Mouse (Mus musculus): Measurements from ENCODE around the gene Cyp2d40. TPM values are rescaled to one million over a fixed set of nuclear protein-coding genes. Genes with fewer than 3 reads are reported as not detected.
"Not testable (repeated sequence)": the region's sequence is repeated elsewhere in the genome, so short reads cannot be mapped to it uniquely, and the experiment has no call there.

The Cyp2d40 gene
- polyA plus RNA-seq, 1 experiment from 2014 or later = not detected

GRCm38 (mm10) chr15:82783800-82784199, 19.8 kb upstream of the Cyp2d40 start:
- WGBS = 52% methylated on average over 1 of the region's 1 CpGs
- Histone ChIP-seq H3K4me2 (no peak overlapping the region), H3K36me3 (no peaks in the 10 kb centered on the region), H3K9ac (no peak overlapping the region), H3K9me3 (no peaks in the 10 kb centered on the region), H3K4me1 (replicated peaks) (no peaks in the 10 kb centered on the region), H3K4me3 (no peak overlapping the region), H3K27ac (no peak overlapping the region), H3K27me3 (no peaks in the 10 kb centered on the region)
- no peak for ATAC-seq (ENCODE audit: low FRiP score)

GRCm38 (mm10) chr15:82777856-82778255, 13.9 kb upstream of the Cyp2d40 start:
- not testable (repeated sequence) for H3K9me3 ChIP-seq; H3K27me3 ChIP-seq; ATAC-seq (ENCODE audit: low FRiP score); H3K9ac ChIP-seq; H3K4me2 ChIP-seq; H3K4me3 ChIP-seq; H3K27ac ChIP-seq; H3K4me1 ChIP-seq (replicated peaks); H3K36me3 ChIP-seq
- WGBS = 81% methylated on average over 5 of the region's 5 CpGs

- Histone ChIP-seq H3K27me3 (no peaks in the 10 kb centered on the region), H3K9ac (no peak overlapping the region), H3K4me3 (no peak overlapping the region), H3K36me3 (no peaks in the 10 kb centered on the region), H3K4me1 (replicated peaks) (no peaks in the 10 kb centered on the region), H3K9me3 (no peaks in the 10 kb centered on the region), H3K4me2 (no peak overlapping the region), H3K27ac (no peak overlapping the region)
- 97% methylated on average over 2 of the region's 2 CpGs for WGBS
- no peak for ATAC-seq (ENCODE audit: low FRiP score)
Observed at GRCm38 (mm10) chr15:82765943-82766342, 2.0 kb upstream of the Cyp2d40 start.

GRCm38 (mm10) chr15:82764881-82765280, 898 bp upstream of the Cyp2d40 start:
- Histone ChIP-seq H3K4me1 (replicated peaks) (no peaks in the 10 kb centered on the region), H3K27me3 (no peaks in the 10 kb centered on the region), H3K4me3 (no peak overlapping the region), H3K9ac (no peak overlapping the region), H3K27ac (no peak overlapping the region), H3K4me2 (no peak overlapping the region), H3K36me3 (no peaks in the 10 kb centered on the region), H3K9me3 (no peaks in the 10 kb centered on the region)
- no peak for ATAC-seq (ENCODE audit: low FRiP score)
- 88% methylated on average over 6 of the region's 6 CpGs for WGBS

- Histone ChIP-seq H3K9me3 (0 out of 2 replicates have a peak, but pooled peaks cover 3% of the 10 kb centered on the region), H3K36me3 (no peaks in the 10 kb centered on the region), H3K4me3 (no peak overlapping the region), H3K27me3 (no peaks in the 10 kb centered on the region), H3K4me2 (no peak overlapping the region), H3K4me1 (replicated peaks) (no peaks in the 10 kb centered on the region), H3K9ac (no peak overlapping the region), H3K27ac (no peak overlapping the region)
- WGBS = 65% methylated on average over 1 of the region's 1 CpGs
- no peak for ATAC-seq (ENCODE audit: low FRiP score)
Observed at GRCm38 (mm10) chr15:82748141-82748540, 15.8 kb downstream of the Cyp2d40 start.

GRCm38 (mm10) chr15:82747516-82747915, 16.5 kb downstream of the Cyp2d40 start:
- H3K4me2 ChIP-seq = no peak overlapping the region
- WGBS = 52% methylated on average over 1 of the region's 1 CpGs
- H3K27ac ChIP-seq = no peak overlapping the region
- H3K9me3 ChIP-seq = 0 out of 2 replicates have a peak, but pooled peaks cover 3% of the 10 kb centered on the region
- no peak for ATAC-seq (ENCODE audit: low FRiP score)
- no peaks in the 10 kb centered on the region for H3K4me1 ChIP-seq (replicated peaks)
- no peak overlapping the region for H3K9ac ChIP-seq
- H3K4me3 ChIP-seq = no peak overlapping the region
- H3K36me3 ChIP-seq = no peaks in the 10 kb centered on the region
- no peaks in the 10 kb centered on the region for H3K27me3 ChIP-seq

GRCm38 (mm10) chr15:82733331-82733925, 30.6 kb downstream of the Cyp2d40 start:
- not testable (repeated sequence) for ATAC-seq (ENCODE audit: low FRiP score); H3K4me2 ChIP-seq; H3K9ac ChIP-seq; H3K4me1 ChIP-seq (replicated peaks); H3K36me3 ChIP-seq; H3K4me3 ChIP-seq; H3K27me3 ChIP-seq; H3K27ac ChIP-seq; H3K9me3 ChIP-seq
- WGBS = 90% methylated on average over 4 of the region's 4 CpGs

Small RNA genes within 50 kb of the gene (microRNA-seq; reads per million reads assigned to microRNA genes)
- not detected for gene Gm27618

Other genes with a start within 250 kb of the Cyp2d40 start
- not detected in 2 replicates for gene Cyp2d12, start 209.1 kb downstream of the Cyp2d40 start, polyA plus RNA-seq (2015; fragmentation: Nextera tagmentation; extraction: Ambion mirVana)
- gene Cyp2d34, start 143.2 kb downstream of the Cyp2d40 start, polyA plus RNA-seq (2015; fragmentation: Nextera tagmentation; extraction: Ambion mirVana) = not detected in 2 replicates
- not detected in 2 replicates for gene Cyp2d26, start 30.1 kb upstream of the Cyp2d40 start, polyA plus RNA-seq (2015; fragmentation: Nextera tagmentation; extraction: Ambion mirVana)
- gene Tcf20, start 223.7 kb upstream of the Cyp2d40 start, polyA plus RNA-seq (2015; fragmentation: Nextera tagmentation; extraction: Ambion mirVana) = 11.8 and 12.6 TPM in 2 replicates